ENCODE assay signal across 19 mouse cellular contexts in genomic region chr12:95700746-95701145, GRCm38 (mm10). TPM values are rescaled to one million over a fixed set of nuclear protein-coding genes. Genes with fewer than 3 reads are reported as not detected.
DNase-seq lines count a peak whose midpoint lies in the region; ATAC-seq and TF ChIP-seq lines count a peak whose summit lies in the region.
"Had no signal": no experiment of that assay in that cellular context is flagged by ENCODE, and none has a peak within 500 bp of the region (broad histone marks: within the 10 kb centered on the region; RNA-seq: fewer than 3 reads in every experiment).

No protein-coding gene starts in this region.

- H3K27ac ChIP-seq in forebrain, postnatal 0 days (ENCODE audit: low read depth, low read length): no peak overlapping the region
- H3K27ac ChIP-seq in forebrain, embryonic 13.5 days: no peak overlapping the region
- H3K27ac ChIP-seq: hindbrain, postnatal 0 days; liver, embryonic 12.5 days; midbrain, embryonic 12.5 days; neural tube, embryonic 12.5 days had no signal

- intact Hi-C loops in heart, postnatal 14 days (cut with DNase I): no loop called here
- intact Hi-C loops in left cerebral cortex, postnatal 36 days (cut with DNase I): no loop called here

- no peak overlapping the region for H3ac ChIP-seq in C2C12 (ENCODE audit: control insufficient read depth, insufficient read length, low read depth)

- H3K79me2 ChIP-seq in C2C12 (ENCODE audit: control insufficient read depth, insufficient read depth): peaks cover 100% of the 10 kb centered on the region

- no peaks in the 10 kb centered on the region for H3K9me3 ChIP-seq in forebrain, postnatal 0 days (ENCODE audit: low read length)
- H3K9me3 ChIP-seq in forebrain, embryonic 13.5 days (replicated peaks): no peaks in the 10 kb centered on the region
- H3K9me3 ChIP-seq: liver, embryonic 12.5 days; midbrain, embryonic 12.5 days; neural tube, embryonic 12.5 days had no signal

- 81% methylated on average over 2 of the region's 2 CpGs for WGBS in forebrain, postnatal 0 days
- WGBS in forebrain, embryonic 13.5 days: 84% methylated on average over 2 of the region's 2 CpGs

- TF ChIP-seq CTCF in forebrain, postnatal 0 days (IDR thresholded peaks at IDR 0.05; ENCODE audit: low read depth): no peak
- TF ChIP-seq CTCF in C2C12 (IDR thresholded peaks at IDR 0.05; ENCODE audit: control insufficient read depth, insufficient read depth, insufficient read length): no peak

- peaks cover 71% of the 10 kb centered on the region for H3K79me3 ChIP-seq in C2C12 (ENCODE audit: low read depth)

- DNase-seq in forebrain, postnatal 0 days: no peak
- DNase-seq in gastrocnemius, postnatal 25 days: peak; percentile 45
- DNase-seq in heart, postnatal 14 days: peak; percentile 35 to 51
- no peak for DNase-seq in right cerebral cortex, adult 18-20 months
- no peak for DNase-seq in left cerebral cortex, postnatal 36 days (ENCODE audit: low spot score in 2 of 2)
- DNase-seq in retina, embryonic 14.5 days (ENCODE audit: low spot score): no peak
- DNase-seq: adrenal gland, postnatal 10 days; B cell, adult 2 months; cerebellum, adult 9-11 months; kidney, adult 8-10 months; retina, postnatal 1 day; thymus, postnatal 36 days had no signal

- no peaks in the 10 kb centered on the region; the same call in 1 of the 2 replicates for H3K4me1 ChIP-seq in forebrain, postnatal 0 days (ENCODE audit: insufficient read depth)
- peaks cover 24% of the 10 kb centered on the region for H3K4me1 ChIP-seq in forebrain, embryonic 13.5 days
- H3K4me1 ChIP-seq: liver, embryonic 12.5 days had no signal

- no peak overlapping the region for H3K9ac ChIP-seq in forebrain, postnatal 0 days
- H3K9ac ChIP-seq in forebrain, embryonic 13.5 days: no peak overlapping the region
- H3K9ac ChIP-seq: liver, embryonic 12.5 days; midbrain, embryonic 12.5 days; neural tube, embryonic 12.5 days had no signal

- no peaks in the 10 kb centered on the region for H3K27me3 ChIP-seq in forebrain, postnatal 0 days (ENCODE audit: insufficient read depth, low read length)
- no peaks in the 10 kb centered on the region for H3K27me3 ChIP-seq in forebrain, embryonic 13.5 days
- H3K27me3 ChIP-seq in C2C12 (ENCODE audit: control insufficient read depth, insufficient read depth, insufficient read length): no peaks in the 10 kb centered on the region
- H3K27me3 ChIP-seq: midbrain, embryonic 12.5 days; neural tube, embryonic 12.5 days had no signal

- H3K36me3 ChIP-seq in forebrain, postnatal 0 days (ENCODE audit: insufficient read depth): no peaks in the 10 kb centered on the region
- 0 out of 2 replicates have a peak, but pooled peaks cover 2% of the 10 kb centered on the region for H3K36me3 ChIP-seq in forebrain, embryonic 13.5 days (ENCODE audit: poor library complexity, severe bottlenecking)
- peaks cover 4% of the 10 kb centered on the region for H3K36me3 ChIP-seq in C2C12 (ENCODE audit: control insufficient read depth, insufficient read depth)
- H3K36me3 ChIP-seq: liver, embryonic 12.5 days; midbrain, embryonic 12.5 days; neural tube, embryonic 12.5 days had no signal

- no peak for ATAC-seq in forebrain, postnatal 0 days
- no peak for ATAC-seq in forebrain, embryonic 13.5 days
- ATAC-seq: hindbrain, postnatal 0 days; liver, embryonic 12.5 days; lung, postnatal 0 days had no signal

- H3K4me3 ChIP-seq in forebrain, postnatal 0 days (ENCODE audit: low read depth, low read length): no peak overlapping the region
- H3K4me3 ChIP-seq in forebrain, embryonic 13.5 days: no peak overlapping the region
- H3K4me3 ChIP-seq in C2C12 (ENCODE audit: insufficient read depth, poor library complexity, severe bottlenecking): no peak overlapping the region
- H3K4me3 ChIP-seq: liver, embryonic 12.5 days; midbrain, embryonic 12.5 days; neural tube, embryonic 12.5 days had no signal

- H3K4me2 ChIP-seq in forebrain, postnatal 0 days (ENCODE audit: low read depth): peak overlapping the region; percentile 74; the same call in 1 of the 2 replicates
- no peak overlapping the region for H3K4me2 ChIP-seq in forebrain, embryonic 13.5 days
- H3K4me2 ChIP-seq: liver, embryonic 12.5 days; midbrain, embryonic 12.5 days; neural tube, embryonic 12.5 days had no signal

TF ChIP-seq in C2C12, 6 proteins besides CTCF, POLR2A, EP300 and RAD21:
- TF ChIP-seq FOSL1 (IDR thresholded peaks at IDR 0.05; ENCODE audit: insufficient read depth, low read length, poor library complexity, severe bottlenecking): no peak
- TF ChIP-seq MYOD1 (IDR thresholded peaks at IDR 0.05; ENCODE audit: control insufficient read depth, insufficient read length, low read depth): peak; percentile 81
- TF ChIP-seq USF1 (IDR thresholded peaks at IDR 0.05; ENCODE audit: low read depth): peak; percentile 88

RNA-seq across cellular contexts. Expression of gene Flrt2, which starts 8.7 kb away (rescaled TPM):
- total RNA-seq in forebrain, postnatal 0 days (2014; rRNA removed): 49.5 and 67.4 TPM in 2 replicates
- 13.0 and 16.9 TPM in 2 replicates for polyA plus RNA-seq in forebrain, postnatal 0 days (2015; fragmentation: Nextera tagmentation; extraction: Ambion mirVana)
- 23.4 and 25.3 TPM in 2 replicates for polyA plus RNA-seq in forebrain, embryonic 13.5 days (2015; fragmentation: Nextera tagmentation; extraction: Ambion mirVana)
- 7.6 TPM for polyA plus RNA-seq in C2C12 (2012; fragmentation: generic; extraction: Trizol)
- 1 to 10 TPM; 5.1 to 7.3 TPM for total RNA-seq in gastrocnemius, postnatal 25 days (2021)
- 10 to 100 TPM; 11.3 to 14.5 TPM for total RNA-seq in heart, postnatal 14 days (2021)
- total RNA-seq in left cerebral cortex, postnatal 36 days (2021): 10 to 100 TPM; 72.7 to 72.8 TPM

Comparison
In these comparisons a context has a peak if more than half of its experiments do, and no peak if none do; other contexts are left out.
1. DNase-seq: peak in gastrocnemius, postnatal 25 days (single experiment) and heart, postnatal 14 days (2 of 2); none in forebrain, postnatal 0 days (single experiment), right cerebral cortex, adult 18-20 months (single experiment), left cerebral cortex, postnatal 36 days (0 of 2) and retina, embryonic 14.5 days (single experiment).